In the genomic region with DNA sequence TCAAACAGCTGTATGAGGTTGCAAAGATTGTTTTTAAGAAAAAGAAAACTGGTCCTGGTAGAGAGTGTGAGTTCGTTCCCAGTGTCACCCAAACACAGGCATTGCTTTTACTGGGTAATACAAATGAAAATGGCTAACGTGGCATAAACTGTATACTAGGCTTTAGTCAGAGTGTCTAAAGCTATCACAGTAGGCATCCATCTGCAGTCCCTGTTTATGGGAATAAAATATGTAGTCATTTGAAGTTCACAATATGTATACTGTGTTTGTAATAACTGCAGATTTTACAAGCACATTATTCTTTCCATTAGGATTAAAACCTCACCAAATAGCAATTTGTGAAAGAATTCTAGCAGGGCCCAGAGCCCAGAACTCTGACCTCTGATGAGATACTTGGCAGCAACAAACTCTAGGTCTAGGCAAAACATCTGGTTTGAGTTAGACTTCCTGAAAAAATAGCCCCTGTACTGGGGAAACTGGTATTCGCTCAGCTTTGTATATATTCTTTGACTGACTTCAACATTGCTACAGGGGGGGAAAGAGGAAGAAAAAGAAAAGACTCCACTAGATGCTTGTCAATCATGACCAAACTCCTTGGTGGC, we compare ENCODE assay signal across 10 mouse cellular contexts.
DNase-seq lines count a peak whose midpoint lies in the region; ATAC-seq and TF ChIP-seq lines count a peak whose summit lies in the region.
"Had no signal": no experiment of that assay in that cellular context is flagged by ENCODE, and none has a peak within 500 bp of the region (broad histone marks: within the 10 kb centered on the region; RNA-seq: fewer than 3 reads in every experiment).

No protein-coding gene starts in this region.

- no peak overlapping the region for H3K4me3 ChIP-seq in heart, adult 2 months
- no peak overlapping the region for H3K4me3 ChIP-seq in heart, embryonic 12.5 days
- no peak overlapping the region for H3K4me3 ChIP-seq in heart, embryonic 15.5 days
- no peak overlapping the region for H3K4me3 ChIP-seq in lung, embryonic 16.5 days (ENCODE audit: low read length)
- no peak overlapping the region for H3K4me3 ChIP-seq in hindbrain, embryonic 11.5 days (ENCODE audit: low read depth, low read length)

- no peaks in the 10 kb centered on the region for H3K27me3 ChIP-seq in heart, adult 2 months (ENCODE audit: control insufficient read depth, insufficient read depth, low read length)
- H3K27me3 ChIP-seq in heart, embryonic 12.5 days (replicated peaks): no peaks in the 10 kb centered on the region
- H3K27me3 ChIP-seq in heart, embryonic 15.5 days: no peaks in the 10 kb centered on the region
- H3K27me3 ChIP-seq in lung, embryonic 16.5 days (ENCODE audit: control insufficient read depth, insufficient read depth, low read depth, low read length): no peaks in the 10 kb centered on the region
- no peaks in the 10 kb centered on the region for H3K27me3 ChIP-seq in hindbrain, embryonic 11.5 days (ENCODE audit: control insufficient read depth, insufficient read depth, low read length)

- no peaks in the 10 kb centered on the region for H3K9me3 ChIP-seq in heart, embryonic 12.5 days (replicated peaks)
- no peaks in the 10 kb centered on the region for H3K9me3 ChIP-seq in heart, embryonic 15.5 days (replicated peaks)
- H3K9me3 ChIP-seq in lung, embryonic 16.5 days (ENCODE audit: control insufficient read depth, low read length): no peaks in the 10 kb centered on the region
- H3K9me3 ChIP-seq in hindbrain, embryonic 11.5 days (ENCODE audit: control insufficient read depth, low read length): no peaks in the 10 kb centered on the region

- H3K27ac ChIP-seq in heart, adult 2 months: no peak overlapping the region
- no peak overlapping the region for H3K27ac ChIP-seq in heart, embryonic 12.5 days (ENCODE audit: poor library complexity, severe bottlenecking)
- peak overlapping the region; percentile 34; the same call in 1 of the 2 replicates for H3K27ac ChIP-seq in heart, embryonic 15.5 days
- peak overlapping the region; percentile 67 for H3K27ac ChIP-seq in lung, embryonic 16.5 days (ENCODE audit: low read length)
- H3K27ac ChIP-seq in hindbrain, embryonic 11.5 days (ENCODE audit: low read depth, low read length): no peak overlapping the region

- DNase-seq in heart, adult 2 months: peak; percentile 30
- DNase-seq in adipocyte (ENCODE audit: low spot score): peak; percentile 89
- no peak for DNase-seq in layer of hippocampus, postnatal 14 days (ENCODE audit: low spot score in 2 of 2)
- DNase-seq in hindbrain, embryonic 11.5 days (ENCODE audit: low spot score): no peak
- DNase-seq in left cerebral cortex, adult 9 months (ENCODE audit: low spot score in 2 of 2): no peak
- DNase-seq: cerebellum, adult 11 months had no signal

- no peaks in the 10 kb centered on the region; the same call in 1 of the 2 replicates for H3K4me1 ChIP-seq in heart, adult 2 months (ENCODE audit: control insufficient read depth, insufficient read depth, low read length)
- H3K4me1 ChIP-seq in heart, embryonic 12.5 days (replicated peaks): no peaks in the 10 kb centered on the region; the same call in 1 of the 2 replicates
- H3K4me1 ChIP-seq in heart, embryonic 15.5 days (replicated peaks): no peaks in the 10 kb centered on the region
- H3K4me1 ChIP-seq in lung, embryonic 16.5 days (replicated peaks; ENCODE audit: control insufficient read depth, insufficient read depth, low read length): peaks cover 2% of the 10 kb centered on the region
- H3K4me1 ChIP-seq in hindbrain, embryonic 11.5 days (replicated peaks; ENCODE audit: control insufficient read depth, insufficient read depth, low read length): no peaks in the 10 kb centered on the region

- no peaks in the 10 kb centered on the region for H3K36me3 ChIP-seq in heart, adult 2 months (ENCODE audit: control insufficient read depth, insufficient read depth, low read length)
- H3K36me3 ChIP-seq in heart, embryonic 12.5 days: no peaks in the 10 kb centered on the region
- H3K36me3 ChIP-seq in heart, embryonic 15.5 days: no peaks in the 10 kb centered on the region
- no peaks in the 10 kb centered on the region for H3K36me3 ChIP-seq in lung, embryonic 16.5 days (ENCODE audit: control insufficient read depth, insufficient read depth, low read length)
- H3K36me3 ChIP-seq in hindbrain, embryonic 11.5 days (ENCODE audit: control insufficient read depth, insufficient read depth, low read length): no peaks in the 10 kb centered on the region

- no peak for TF ChIP-seq CTCF in heart, adult 2 months (IDR thresholded peaks at IDR 0.05)

- ATAC-seq in heart, embryonic 12.5 days (ENCODE audit: insufficient number of reproducible peaks, low FRiP score): no peak
- ATAC-seq in heart, embryonic 15.5 days (replicated peaks; ENCODE audit: insufficient number of reproducible peaks, insufficient read depth, low FRiP score, low read depth): no peak
- peak; percentile 88 for ATAC-seq in lung, embryonic 16.5 days (ENCODE audit: low read depth)
- ATAC-seq in hindbrain, embryonic 11.5 days (ENCODE audit: low FRiP score): no peak
- ATAC-seq: activated CD4-positive, CD25-positive, alpha-beta regulatory T cell, adult 4 months had no signal

- no peak overlapping the region for H3K4me2 ChIP-seq in heart, embryonic 12.5 days
- H3K4me2 ChIP-seq in heart, embryonic 15.5 days: no peak overlapping the region
- no peak overlapping the region for H3K4me2 ChIP-seq in lung, embryonic 16.5 days (ENCODE audit: low read depth, low read length)
- H3K4me2 ChIP-seq in hindbrain, embryonic 11.5 days (replicated peaks; ENCODE audit: low read depth, low read length): no peak overlapping the region

- 73% methylated on average over 3 of the region's 3 CpGs for WGBS in heart, adult 2 months
- 74% methylated on average over 3 of the region's 3 CpGs for WGBS in heart, embryonic 12.5 days
- WGBS in heart, embryonic 15.5 days: 67% methylated on average over 3 of the region's 3 CpGs
- 58% methylated on average over 3 of the region's 3 CpGs for WGBS in lung, embryonic 16.5 days
- WGBS in hindbrain, embryonic 11.5 days: 73% methylated on average over 3 of the region's 3 CpGs

- TF ChIP-seq EP300 in heart, adult 2 months (IDR thresholded peaks at IDR 0.05; ENCODE audit: insufficient read depth, low read depth, low read length): no peak

- no peaks in the 10 kb centered on the region for H3K79me2 ChIP-seq in heart, adult 2 months (replicated peaks; ENCODE audit: control insufficient read depth, insufficient read depth, low read length)

- intact Hi-C loops in heart, adult 2 months (cut with DNase I): no loop called here

- no peak for TF ChIP-seq POLR2A in heart, adult 2 months (IDR thresholded peaks at IDR 0.05; ENCODE audit: insufficient read depth, low read depth, low read length)

- no peak overlapping the region for H3K9ac ChIP-seq in heart, adult 2 months (ENCODE audit: low read depth, low read length)
- no peak overlapping the region for H3K9ac ChIP-seq in heart, embryonic 12.5 days
- H3K9ac ChIP-seq in heart, embryonic 15.5 days: no peak overlapping the region
- no peak overlapping the region for H3K9ac ChIP-seq in lung, embryonic 16.5 days (ENCODE audit: low read length)
- no peak overlapping the region for H3K9ac ChIP-seq in hindbrain, embryonic 11.5 days (ENCODE audit: low read depth, low read length)

Comparison
In these comparisons a context has a peak if more than half of its experiments do, and no peak if none do; other contexts are left out.
1. H3K27ac ChIP-seq: peak in heart, embryonic 15.5 days (single experiment) and lung, embryonic 16.5 days (single experiment); none in heart, adult 2 months (single experiment), heart, embryonic 12.5 days (single experiment) and hindbrain, embryonic 11.5 days (single experiment).
2. DNase-seq: peak in heart, adult 2 months (2 of 2) and adipocyte (single experiment); none in layer of hippocampus, postnatal 14 days (0 of 2), hindbrain, embryonic 11.5 days (single experiment) and left cerebral cortex, adult 9 months (0 of 2).